Mouse (Mus musculus) T-helper 17 cell (primary cell): Measurements from ENCODE around the gene Cd27.

ENCODE experiments used
- in situ Hi-C, 2 experiments: fragments of 300-600 bp; cut with MboI, MseI; formaldehyde crosslinking; loops; 1 replicate in 1 of 2; 2 replicates in 1 of 2; pipeline ENCODE4 v1.15.1; 2025; ENCODE audit warnings: high pct_unique_total_duplicates in 2 of 2

The Cd27 gene

DNA sequence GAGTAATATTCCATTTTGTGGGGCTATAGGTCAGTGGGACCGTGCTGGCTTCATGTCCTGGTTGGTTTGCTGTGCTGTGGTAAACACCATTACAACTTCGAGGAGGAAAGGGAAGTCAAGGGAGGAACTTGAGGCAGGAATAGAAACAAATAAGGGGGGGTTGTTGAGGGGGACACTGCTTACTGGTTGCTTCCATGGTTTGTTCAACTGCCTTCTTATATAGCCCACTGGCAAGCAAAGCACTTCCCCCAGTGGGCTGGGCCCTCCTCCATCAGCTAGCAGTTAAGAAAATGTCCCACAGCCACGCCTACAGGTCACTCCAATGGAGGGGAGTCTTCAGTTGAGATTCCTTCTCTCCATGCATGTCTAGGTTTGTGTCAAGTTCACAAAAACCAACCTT, 15.5 kb upstream of the Cd27 start:
- in situ Hi-C loops = no loop called here

- in situ Hi-C loops = no loop called here
These were observed 7.7 kb upstream of the Cd27 start for GRCm38 (mm10) chr6:125244551-125244950.

DNA sequence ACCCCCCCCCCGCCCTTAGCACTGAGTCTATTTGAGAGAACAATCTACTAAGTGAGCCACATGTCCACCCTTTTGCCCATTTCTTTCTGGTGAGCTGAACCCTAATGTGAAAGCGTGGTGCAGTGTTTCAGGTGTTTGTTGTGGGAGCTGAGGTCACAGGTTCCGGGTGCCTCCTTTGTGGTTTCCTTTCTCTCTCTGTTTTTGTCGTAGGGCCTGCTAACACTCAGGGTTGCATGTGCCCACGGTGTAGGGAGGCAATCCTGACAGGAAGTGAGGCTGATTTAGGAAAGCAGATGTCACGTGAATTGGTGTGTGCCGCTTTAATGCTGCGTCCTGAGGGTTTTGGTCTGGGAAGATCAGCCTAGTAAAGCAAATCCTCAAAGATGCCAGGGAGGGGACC, 4.8 kb upstream of the Cd27 start:
- in situ Hi-C loops = no loop called here

DNA sequence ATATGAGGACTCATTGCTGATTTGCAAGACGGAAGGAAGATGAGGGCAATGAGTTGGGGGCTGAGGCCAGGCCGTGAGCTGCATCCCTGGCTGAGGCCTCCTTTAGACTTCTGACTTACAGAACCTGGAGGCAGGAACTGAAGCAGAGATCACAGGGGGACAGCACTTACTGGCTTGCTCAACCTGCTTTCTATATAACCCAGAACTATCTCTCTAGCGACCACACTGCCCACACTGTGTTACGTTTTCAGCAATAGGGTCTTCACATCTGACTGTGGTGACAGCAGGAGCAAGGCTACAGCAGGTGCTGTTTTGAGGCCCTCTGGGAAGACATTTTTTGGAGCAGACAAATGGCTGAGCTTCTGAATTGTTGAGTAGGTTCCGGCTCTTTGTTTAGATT, 3.8 kb upstream of the Cd27 start:
- in situ Hi-C loops = no loop called here

GRCm38 (mm10) chr6:125239547-125239946, 2.7 kb upstream of the Cd27 start:
- in situ Hi-C loops = no loop called here

DNA sequence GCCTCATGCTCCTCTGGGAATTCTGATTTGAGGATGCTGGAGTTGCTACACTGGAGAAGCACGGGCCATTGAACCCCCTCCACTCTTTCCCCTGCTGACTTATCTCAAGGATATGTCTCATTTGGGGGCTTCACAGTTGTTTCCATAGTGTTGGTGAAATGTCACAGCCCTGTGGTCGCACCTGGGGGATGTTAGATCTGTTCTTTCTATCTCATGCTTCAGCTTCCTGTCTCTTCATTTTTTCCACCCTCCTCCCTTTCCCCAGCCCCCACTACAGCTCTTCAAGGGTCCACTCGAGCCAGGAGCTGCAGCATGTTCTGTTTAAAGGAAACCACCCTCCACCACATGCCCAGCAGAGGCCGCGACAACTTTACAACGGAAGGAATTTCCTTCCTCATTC, 1.6 kb upstream of the Cd27 start:
- in situ Hi-C loops = no loop called here

- in situ Hi-C loops = no loop called here
These were observed 611 bp upstream of the Cd27 start for GRCm38 (mm10) chr6:125237421-125237820.

GRCm38 (mm10) chr6:125236341-125236740, 469 bp downstream of the Cd27 start:
- in situ Hi-C loops = no loop called here

- in situ Hi-C loops = no loop called here
These were observed 2.3 kb downstream of the Cd27 start for GRCm38 (mm10) chr6:125234520-125234828.

DNA sequence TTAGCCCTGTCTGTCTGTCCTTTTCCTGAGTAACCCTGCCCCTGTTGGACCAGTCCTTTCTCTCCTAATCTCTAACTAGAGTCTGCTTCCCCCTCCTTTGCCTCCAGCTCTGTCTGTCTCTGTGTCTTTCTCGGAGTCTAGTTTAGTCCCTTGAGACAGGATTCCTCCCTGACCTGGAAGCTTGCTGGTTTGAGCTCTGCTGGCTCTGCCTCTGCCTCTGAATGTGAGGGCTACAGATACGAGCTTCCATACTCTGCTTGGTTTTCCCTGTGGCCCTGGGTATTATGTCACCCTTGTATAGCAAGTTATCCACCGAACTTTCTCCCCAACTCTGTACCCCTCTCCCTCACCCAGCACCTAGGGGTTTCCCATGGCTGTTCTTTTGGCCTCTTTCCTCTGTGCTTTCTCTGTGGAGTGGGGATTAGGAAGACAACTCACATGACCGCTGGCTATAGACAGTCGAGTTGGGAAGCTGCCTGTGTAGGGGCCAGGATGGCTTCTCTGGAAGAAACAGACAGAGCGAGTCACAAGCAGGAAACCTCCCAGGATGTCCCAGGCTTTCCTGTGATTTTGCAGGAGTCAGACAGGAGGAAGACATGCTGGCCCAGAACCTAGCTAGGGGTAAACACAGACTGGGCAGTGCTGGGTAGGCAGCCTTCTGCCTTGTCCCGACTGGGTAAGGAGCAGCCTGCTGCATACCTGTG, 2.8 kb downstream of the Cd27 start:
- in situ Hi-C loops = no loop called here

- in situ Hi-C loops = no loop called here
These were observed 4.3 kb downstream of the Cd27 start for GRCm38 (mm10) chr6:125232516-125232915.

DNA sequence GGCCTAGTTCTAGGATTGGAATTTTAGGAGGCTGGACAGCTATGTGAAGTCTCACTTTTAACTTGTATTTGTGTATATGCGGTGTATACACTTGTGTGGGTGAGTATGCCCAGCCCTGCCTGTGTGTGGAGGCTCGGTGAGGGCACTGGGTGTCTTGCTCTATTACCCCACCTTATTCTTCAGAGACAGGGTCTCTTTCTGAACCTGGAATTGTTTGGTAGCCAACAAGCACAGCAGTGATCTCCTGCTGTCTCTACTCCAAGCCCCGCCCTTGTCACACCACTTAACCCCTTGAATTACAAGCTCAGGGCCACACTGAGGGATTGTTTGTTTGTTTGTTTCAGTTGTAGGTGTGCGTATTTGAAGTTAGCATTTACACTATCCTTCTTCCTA, 4.8 kb downstream of the Cd27 start:
- in situ Hi-C loops = no loop called here

- in situ Hi-C loops = no loop called here
These were observed 5.4 kb downstream of the Cd27 start, which contains the start of gene Tapbpl for GRCm38 (mm10) chr6:125231117-125232044. TSS of gene Tapbpl (minus strand) at chr6:125231860.

GRCm38 (mm10) chr6:125230571-125230970, 6.2 kb downstream of the Cd27 start:
- in situ Hi-C loops = no loop called here

- in situ Hi-C loops = loop anchor here in 1 of 2 experiments (10.0 kb wide), 1 partner anchor 811 kb away; the partner anchor contains the start of gene Pex5
These were observed 11.2 kb downstream of the Cd27 start for GRCm38 (mm10) chr6:125225518-125226115.

DNA sequence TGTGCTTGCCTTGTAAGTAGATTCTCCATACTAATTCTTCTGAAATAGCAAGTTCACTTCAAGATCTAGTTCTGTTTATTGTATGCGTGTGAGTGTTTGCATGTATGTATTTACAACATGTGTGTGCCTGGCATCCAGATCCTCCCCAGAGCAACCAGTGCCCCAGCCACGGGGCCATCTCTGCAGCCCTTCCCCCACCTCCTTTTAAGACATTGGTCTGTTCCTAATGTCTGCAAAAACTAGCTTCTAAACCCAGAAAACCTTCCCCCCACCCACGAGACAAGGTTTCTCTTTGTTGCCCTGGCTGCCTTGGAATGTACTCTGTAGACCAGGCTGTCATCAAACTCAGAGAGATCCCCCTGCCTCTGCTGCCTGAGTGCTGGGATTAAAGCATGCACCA, 14.2 kb downstream of the Cd27 start:
- in situ Hi-C loops = loop anchor here (5.0 to 10.0 kb wide), 2 partner anchors 50 to 808 kb away; partner anchors contain the start of gene Pex5 (in 1 of the 2)

- in situ Hi-C loops = loop anchor here (5.0 to 10.0 kb wide), 2 partner anchors 50 to 807 kb away; partner anchors contain the start of gene Pex5 (in 1 of the 2)
These were observed 14.7 kb downstream of the Cd27 start for GRCm38 (mm10) chr6:125222146-125222545.

GRCm38 (mm10) chr6:125221115-125221745, 15.6 kb downstream of the Cd27 start:
- in situ Hi-C loops = loop anchor here (5.0 to 10.0 kb wide), 2 partner anchors 51 to 806 kb away; partner anchors contain the start of gene Pex5 (in 1 of the 2)

DNA sequence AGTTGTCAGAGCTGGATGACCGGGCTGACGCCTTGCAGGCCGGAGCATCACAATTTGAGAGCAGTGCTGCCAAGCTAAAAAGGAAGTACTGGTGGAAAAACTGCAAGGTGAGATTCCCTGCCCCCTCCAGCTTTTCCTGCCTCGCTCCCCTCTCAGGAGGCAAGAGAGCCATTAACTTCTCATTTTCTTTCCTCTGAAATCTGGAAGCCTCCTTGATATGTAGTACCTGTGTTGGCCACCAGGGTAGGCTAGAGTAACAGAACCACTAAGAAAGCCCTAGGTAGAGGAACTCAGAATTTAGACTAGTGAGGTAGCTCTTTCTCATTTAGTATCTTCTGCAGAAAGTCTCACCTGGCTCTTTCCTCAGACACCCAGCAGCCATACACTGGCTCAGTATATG, 17.8 kb downstream of the Cd27 start:
- in situ Hi-C loops = no loop called here

GRCm38 (mm10) chr6:125217899-125218298, 18.9 kb downstream of the Cd27 start:
- in situ Hi-C loops = no loop called here

DNA sequence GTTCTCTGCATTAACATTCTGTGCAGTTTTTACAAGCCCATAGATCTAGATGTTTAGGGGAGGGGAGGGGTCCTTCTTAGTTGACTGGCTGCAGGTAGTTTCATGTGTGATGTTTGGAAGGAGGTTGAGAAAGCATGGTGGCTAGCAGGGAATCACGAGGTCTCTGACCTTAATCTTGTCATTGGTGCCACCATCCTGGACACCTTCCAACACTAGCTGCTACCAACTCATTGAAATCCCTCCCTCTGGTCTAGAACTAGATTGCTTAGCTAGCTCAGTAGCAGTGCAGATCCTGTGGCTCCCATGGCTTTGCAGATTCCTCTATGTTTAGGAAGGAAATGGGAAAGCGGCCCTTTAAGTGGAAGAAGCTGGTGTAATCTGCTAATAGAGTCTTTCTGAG, 19.9 kb downstream of the Cd27 start:
- in situ Hi-C loops = no loop called here
